Mouse (Mus musculus) liver, postnatal 0 days (tissue): Measurements from ENCODE around the gene Hdac9. TPM values are rescaled to one million over a fixed set of nuclear protein-coding genes. Genes with fewer than 3 reads are reported as not detected.

Experiments
- ATAC-seq: fragments of 200-750 bp; cut with Nextera tagmentation; 2 replicates; pipeline ENCODE4 v1.8.0; 2017; ENCODE audit warnings: mild to moderate bottlenecking, moderate library complexity
- DNase-seq: peaks from one replicate; pipeline ENCODE4 v3.0.0-alpha.2; 2016
- H3K27ac ChIP-seq: fragments of 300-500 bp; sonication (generic); 2 replicates; pipeline ENCODE4 v1.5.1; 2014; ENCODE audit warnings: antibody characterized with exemption, moderate library complexity, mild to moderate bottlenecking, low read depth
- H3K27me3 ChIP-seq: fragments of 300-500 bp; sonication (generic); 2 replicates; pipeline ENCODE4 v1.6.1; 2014; ENCODE audit warnings: low read length, control low read depth, mixed read lengths; ENCODE audit not compliant: insufficient read depth
- H3K36me3 ChIP-seq: fragments of 300-500 bp; sonication (generic); replicated peaks from 2 replicates; pipeline ENCODE4 v1.6.1; 2014; ENCODE audit warnings: mild to moderate bottlenecking, control low read depth, low read length, moderate library complexity, mixed read lengths; ENCODE audit not compliant: insufficient read depth
- H3K4me1 ChIP-seq: fragments of 300-500 bp; sonication (generic); 2 replicates; pipeline ENCODE4 v1.6.1; 2014; ENCODE audit warnings: antibody characterized with exemption, mild to moderate bottlenecking, control low read depth; ENCODE audit not compliant: insufficient read depth
- H3K4me2 ChIP-seq: fragments of 300-500 bp; sonication (generic); 2 replicates; pipeline ENCODE4 v1.6.1; 2014; ENCODE audit warnings: low read depth, mild to moderate bottlenecking, low read length, moderate library complexity, mixed read lengths
- H3K4me3 ChIP-seq: fragments of 300-500 bp; sonication (generic); 2 replicates; pipeline ENCODE4 v1.5.1; 2014; ENCODE audit warnings: low read depth, low read length
- H3K9ac ChIP-seq: fragments of 300-500 bp; sonication (generic); replicated peaks from 2 replicates; pipeline ENCODE4 v1.6.1; 2014; ENCODE audit warnings: mild to moderate bottlenecking, moderate library complexity
- H3K9me3 ChIP-seq: fragments of 300-500 bp; sonication (generic); 2 replicates; pipeline ENCODE4 v1.6.1; 2016; ENCODE audit warnings: mild to moderate bottlenecking, control low read depth, low read length, mixed read lengths
- CTCF ChIP-seq: sonication (generic); IDR thresholded peaks from 2 replicates; pipeline ENCODE4 v1.5.1; 2016; ENCODE audit warnings: antibody characterized with exemption, low read depth
- EP300 ChIP-seq: IDR thresholded peaks from 2 replicates; pipeline ENCODE4 v1.6.1; 2016; ENCODE audit warnings: antibody characterized with exemption, low read depth, mild to moderate bottlenecking
- WGBS: fragments of 180-500 bp; shearing (Covaris S2); extraction: QIAGEN DNeasy Blood & Tissue Kit; methylation state at CpG from one replicate; pipeline ENCODE4 v1.1.7; 2014; ENCODE audit not compliant: insufficient replicate concordance; 5-methylcytosine and 5-hydroxymethylcytosine counted together
- polyA plus RNA-seq: library from polyadenylated mRNA; unstranded; fragments of >200 nt; fragmentation: Nextera tagmentation; extraction: Ambion mirVana; gene quantifications from 2 replicates; pipeline ENCODE4 v1.2.1, GENCODE M21; 2015

Gene Hdac9
- polyA plus RNA-seq, 1 experiment from 2014 or later = 1.3 TPM

DNA sequence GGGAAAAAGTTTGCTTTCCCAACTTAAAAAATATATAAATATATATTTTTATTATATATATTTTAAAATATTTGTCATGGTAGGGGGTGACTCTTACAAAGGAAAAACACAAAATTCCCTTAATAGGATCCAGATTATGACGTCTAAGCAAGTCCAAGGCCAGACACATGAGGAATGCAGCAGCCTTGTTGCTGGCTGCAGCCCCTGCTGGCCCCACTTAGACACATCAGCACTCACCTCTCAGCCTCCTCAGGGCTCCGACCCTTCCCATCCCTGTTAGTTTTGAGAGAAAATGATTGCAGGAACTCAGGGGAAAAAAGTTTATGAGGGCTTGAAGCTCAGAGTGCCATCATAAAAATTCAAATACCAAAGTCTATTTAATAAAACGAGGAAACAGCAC lies 746.3 kb downstream of the Hdac9 start:
- no peak overlapping the region for H3K9ac ChIP-seq
- H3K4me2 ChIP-seq = no peak overlapping the region
- TF ChIP-seq EP300 (no peak), CTCF (no peak)
- H3K36me3 ChIP-seq = no peaks in the 10 kb centered on the region
- H3K27me3 ChIP-seq = no peaks in the 10 kb centered on the region
- ATAC-seq = no peak
- H3K4me1 ChIP-seq = no peaks in the 10 kb centered on the region
- WGBS = 62% methylated on average over 3 of the region's 3 CpGs
- DNase-seq = no peak
- no peak overlapping the region for H3K27ac ChIP-seq
- no peaks in the 10 kb centered on the region for H3K9me3 ChIP-seq
- no peak overlapping the region for H3K4me3 ChIP-seq

DNA sequence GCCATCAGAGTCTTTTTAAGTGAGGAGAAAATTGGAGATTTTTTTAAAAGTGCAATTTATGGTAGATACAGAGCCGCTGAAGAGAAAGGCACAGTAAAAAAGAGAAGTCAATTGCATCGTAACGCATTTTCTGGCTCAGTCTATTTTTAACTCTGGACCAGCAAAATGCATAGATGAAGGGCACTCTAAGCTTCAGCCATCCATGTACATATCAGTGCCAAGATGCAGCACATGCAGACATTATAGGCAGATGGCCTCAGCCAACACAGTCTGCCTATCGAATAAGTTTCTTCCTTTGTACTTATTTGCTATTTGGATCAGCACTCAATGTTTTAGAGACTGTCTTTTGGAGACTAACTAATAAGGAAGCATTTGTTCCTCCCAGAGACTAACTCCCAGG lies 751.2 kb downstream of the Hdac9 start:
- Histone ChIP-seq H3K4me2 (no peak overlapping the region), H3K9me3 (no peaks in the 10 kb centered on the region), H3K9ac (no peak overlapping the region), H3K4me3 (no peak overlapping the region), H3K36me3 (no peaks in the 10 kb centered on the region), H3K27me3 (no peaks in the 10 kb centered on the region), H3K4me1 (no peaks in the 10 kb centered on the region), H3K27ac (no peak overlapping the region)
- WGBS = 44% methylated on average over 4 of the region's 4 CpGs
- ATAC-seq = no peak
- no peak for DNase-seq
- TF ChIP-seq EP300 (no peak), CTCF (no peak)

DNA sequence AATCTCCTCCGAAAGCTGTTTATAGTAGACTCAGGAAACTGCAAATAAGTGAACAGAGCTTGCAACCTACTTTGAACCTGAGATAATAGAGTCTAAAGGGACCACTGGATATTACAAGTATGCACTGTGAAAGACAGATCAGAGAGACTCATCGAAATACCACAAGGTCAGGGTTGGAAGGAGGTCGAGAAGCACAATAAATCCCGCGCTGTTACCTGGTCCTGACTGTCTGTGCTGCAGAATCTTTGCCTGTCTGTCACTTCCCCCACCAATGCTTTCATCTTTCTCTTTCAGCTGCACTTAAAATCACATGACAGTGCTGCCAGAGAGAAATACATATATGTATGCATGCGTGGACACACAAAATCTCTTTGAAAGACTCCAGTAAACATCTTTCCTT lies 760.6 kb downstream of the Hdac9 start:
- Histone ChIP-seq H3K9me3 (no peaks in the 10 kb centered on the region), H3K27ac (no peak overlapping the region), H3K36me3 (no peaks in the 10 kb centered on the region), H3K4me1 (no peaks in the 10 kb centered on the region), H3K27me3 (no peaks in the 10 kb centered on the region), H3K9ac (no peak overlapping the region), H3K4me3 (no peak overlapping the region), H3K4me2 (no peak overlapping the region)
- no peak for ATAC-seq
- no peak for DNase-seq
- no peak for TF ChIP-seq CTCF
- TF ChIP-seq EP300 = no peak
- WGBS = 84% methylated on average over 6 of the region's 6 CpGs

DNA sequence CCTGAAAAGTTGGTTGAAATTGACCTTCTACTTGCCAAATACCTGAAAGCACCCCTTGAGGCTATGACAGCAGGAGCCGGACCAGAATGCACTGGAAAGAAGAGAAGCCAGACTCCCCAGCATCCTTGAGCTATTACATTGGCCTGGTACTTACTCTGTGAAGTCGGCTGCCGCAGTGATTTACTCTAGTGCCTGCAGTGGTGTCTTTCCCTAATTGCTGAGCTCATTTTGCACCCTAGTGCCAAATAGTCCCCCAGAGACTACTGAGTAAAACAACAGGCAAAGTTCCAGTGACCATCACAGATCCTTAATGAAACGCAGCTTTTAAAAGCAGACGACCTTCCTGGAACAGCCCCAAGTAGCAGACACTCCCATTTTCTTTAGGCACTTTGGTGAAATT lies 761.2 kb downstream of the Hdac9 start:
- Histone ChIP-seq H3K9me3 (no peaks in the 10 kb centered on the region), H3K27me3 (no peaks in the 10 kb centered on the region), H3K4me2 (no peak overlapping the region), H3K4me3 (no peak overlapping the region), H3K9ac (no peak overlapping the region), H3K4me1 (no peaks in the 10 kb centered on the region), H3K27ac (no peak overlapping the region), H3K36me3 (no peaks in the 10 kb centered on the region)
- TF ChIP-seq CTCF (no peak), EP300 (no peak)
- no peak for ATAC-seq
- 56% methylated on average over 5 of the region's 5 CpGs for WGBS
- no peak for DNase-seq

DNA sequence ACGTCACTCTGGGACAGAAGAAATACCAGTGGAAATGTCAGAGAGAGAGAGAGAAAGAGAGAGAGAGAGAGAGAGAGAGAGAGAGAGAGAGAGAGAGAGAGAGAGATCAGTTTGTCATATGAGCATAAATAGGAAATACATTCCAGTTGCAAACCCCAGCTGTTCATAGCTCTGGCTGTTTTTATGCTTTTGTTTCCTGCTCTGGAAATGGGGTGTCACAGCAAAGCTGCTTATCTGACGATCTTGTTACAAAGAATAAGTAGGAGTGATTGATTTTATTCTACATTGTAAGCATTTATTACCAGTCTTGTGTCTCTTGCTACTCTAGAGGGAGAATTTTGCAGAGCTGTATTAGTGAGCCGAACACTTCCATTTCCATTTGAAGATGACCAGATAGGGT lies 762.1 kb downstream of the Hdac9 start:
- H3K36me3 ChIP-seq = no peaks in the 10 kb centered on the region
- no peak for ATAC-seq
- whole genome bisulfite sequencing = 58% methylated on average over 3 of the region's 3 CpGs
- no peaks in the 10 kb centered on the region for H3K4me1 ChIP-seq
- no peak overlapping the region for H3K9ac ChIP-seq
- H3K27ac ChIP-seq = no peak overlapping the region
- no peaks in the 10 kb centered on the region for H3K9me3 ChIP-seq
- no peak for DNase-seq
- no peaks in the 10 kb centered on the region for H3K27me3 ChIP-seq
- no peak overlapping the region for H3K4me3 ChIP-seq
- TF ChIP-seq EP300 = no peak
- no peak for TF ChIP-seq CTCF
- H3K4me2 ChIP-seq = no peak overlapping the region

DNA sequence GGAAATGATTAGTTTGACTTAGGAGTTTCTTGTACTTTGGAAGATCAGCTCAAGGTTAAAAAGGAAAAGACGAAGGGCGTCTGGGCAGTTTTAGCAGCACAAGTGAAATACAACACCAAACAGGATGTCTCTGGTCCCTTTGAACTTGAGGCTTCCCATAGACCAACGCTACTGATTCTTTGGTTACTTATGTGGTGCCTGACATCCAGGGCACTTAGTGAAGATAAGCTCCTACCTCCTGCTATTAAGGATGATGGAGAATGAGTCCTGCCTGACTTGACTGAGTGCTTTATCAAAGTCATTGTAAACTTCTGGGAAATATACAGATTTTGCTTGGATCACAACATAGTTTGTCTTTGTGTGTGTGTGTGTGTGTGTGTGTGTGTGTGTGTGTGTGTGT lies 765.6 kb downstream of the Hdac9 start:
- H3K4me2 ChIP-seq = no peak overlapping the region
- no peaks in the 10 kb centered on the region for H3K4me1 ChIP-seq
- no peaks in the 10 kb centered on the region for H3K36me3 ChIP-seq
- H3K27ac ChIP-seq = no peak overlapping the region
- TF ChIP-seq EP300 = no peak
- no peak for TF ChIP-seq CTCF
- H3K4me3 ChIP-seq = no peak overlapping the region
- WGBS = 55% methylated on average over 3 of the region's 3 CpGs
- H3K27me3 ChIP-seq = no peaks in the 10 kb centered on the region
- no peak for ATAC-seq
- H3K9ac ChIP-seq = no peak overlapping the region
- no peak for DNase-seq
- no peaks in the 10 kb centered on the region for H3K9me3 ChIP-seq

DNA sequence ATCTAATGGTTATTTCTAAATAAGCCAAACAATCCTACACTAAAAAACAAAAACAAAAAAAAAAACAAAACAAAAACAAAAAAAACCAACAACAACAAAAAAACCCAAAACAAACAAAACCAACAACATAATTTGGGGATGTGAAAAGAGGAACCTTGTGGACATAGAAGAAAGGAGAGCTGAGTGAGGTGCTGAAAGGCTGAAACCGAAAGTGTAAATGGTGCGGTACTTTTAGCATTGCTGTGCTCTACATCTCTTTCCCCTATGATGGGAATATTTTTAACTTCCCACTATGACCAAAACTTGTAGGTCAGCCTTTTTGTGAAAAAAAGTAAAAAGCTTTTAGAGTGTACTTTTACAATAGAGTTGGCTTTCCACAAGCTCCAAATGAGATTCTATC lies 774.2 kb downstream of the Hdac9 start:
- no peak for DNase-seq
- Histone ChIP-seq H3K4me3 (no peak overlapping the region), H3K27me3 (no peaks in the 10 kb centered on the region), H3K36me3 (no peaks in the 10 kb centered on the region), H3K4me1 (no peaks in the 10 kb centered on the region), H3K27ac (no peak overlapping the region), H3K9me3 (no peaks in the 10 kb centered on the region), H3K4me2 (no peak overlapping the region), H3K9ac (no peak overlapping the region)
- TF ChIP-seq EP300 = no peak
- TF ChIP-seq CTCF = no peak
- ATAC-seq = no peak
- 64% methylated on average over 2 of the region's 2 CpGs for WGBS
